Mouse (Mus musculus): ENCODE results near the gene Tgfbr2. TPM values are rescaled to one million over a fixed set of nuclear protein-coding genes. Genes with fewer than 3 reads are reported as not detected.

Gene Tgfbr2
- polyA plus RNA-seq, 1 experiment from 2014 or later = 10.3 TPM

GRCm38 (mm10) chr9:116145231-116145641 is 29.9 kb downstream of the Tgfbr2 start:
- Histone ChIP-seq H3K4me1 (replicated peaks) (peaks cover 13% of the 10 kb centered on the region; the same call in 1 of the 2 replicates), H3K9ac (no peak overlapping the region), H3K36me3 (no peaks in the 10 kb centered on the region), H3K27me3 (no peaks in the 10 kb centered on the region), H3K4me2 (no peak overlapping the region), H3K9me3 (no peaks in the 10 kb centered on the region), H3K27ac (replicated peaks) (no peak overlapping the region), H3K4me3 (no peak overlapping the region)
- ATAC-seq (ENCODE audit: low read depth) = no peak
- 68% methylated on average over 10 of the region's 10 CpGs for WGBS

GRCm38 (mm10) chr9:116140422-116140821 is 34.7 kb downstream of the Tgfbr2 start:
- 89% methylated on average over 6 of the region's 6 CpGs for WGBS
- no peaks in the 10 kb centered on the region for H3K27me3 ChIP-seq
- H3K9me3 ChIP-seq = no peaks in the 10 kb centered on the region
- peaks cover 32% of the 10 kb centered on the region for H3K4me1 ChIP-seq (replicated peaks)
- no peak overlapping the region for H3K4me3 ChIP-seq
- H3K27ac ChIP-seq (replicated peaks) = no peak overlapping the region
- H3K4me2 ChIP-seq = no peak overlapping the region
- ATAC-seq (ENCODE audit: low read depth) = no peak
- H3K9ac ChIP-seq = no peak overlapping the region
- H3K36me3 ChIP-seq = no peaks in the 10 kb centered on the region

- Histone ChIP-seq H3K36me3 (no peaks in the 10 kb centered on the region), H3K4me3 (no peak overlapping the region), H3K4me1 (replicated peaks) (peaks cover 32% of the 10 kb centered on the region), H3K4me2 (no peak overlapping the region), H3K27ac (replicated peaks) (peak overlapping the region; percentile 42; the same call in 1 of the 2 replicates), H3K27me3 (no peaks in the 10 kb centered on the region), H3K9ac (no peak overlapping the region), H3K9me3 (no peaks in the 10 kb centered on the region)
- 75% methylated on average over 7 of the region's 7 CpGs for WGBS
- no peak for ATAC-seq (ENCODE audit: low read depth)
Measured at GRCm38 (mm10) chr9:116139549-116139948, 35.6 kb downstream of the Tgfbr2 start.

- Histone ChIP-seq H3K27me3 (no peaks in the 10 kb centered on the region), H3K4me3 (no peak overlapping the region), H3K27ac (replicated peaks) (peak overlapping the region; percentile 42), H3K9me3 (no peaks in the 10 kb centered on the region), H3K9ac (no peak overlapping the region), H3K4me2 (no peak overlapping the region), H3K4me1 (replicated peaks) (peaks cover 32% of the 10 kb centered on the region), H3K36me3 (no peaks in the 10 kb centered on the region)
- 0 out of 2 replicates have a peak, but pooled peaks have one; percentile 47 for ATAC-seq (ENCODE audit: low read depth)
- WGBS = 41% methylated on average over 11 of the region's 11 CpGs
Measured at GRCm38 (mm10) chr9:116138595-116139134, 36.5 kb downstream of the Tgfbr2 start.

- no peak for ATAC-seq (ENCODE audit: low read depth)
- WGBS = 92% methylated on average over 3 of the region's 3 CpGs
- H3K4me1 ChIP-seq (replicated peaks) = peaks cover 32% of the 10 kb centered on the region
Measured at GRCm38 (mm10) chr9:116137645-116138044, 37.5 kb downstream of the Tgfbr2 start.

GRCm38 (mm10) chr9:116136811-116137210 is 38.3 kb downstream of the Tgfbr2 start:
- H3K27ac ChIP-seq (replicated peaks) = no peak overlapping the region
- no peak for ATAC-seq (ENCODE audit: low read depth)
- 66% methylated on average over 5 of the region's 5 CpGs for WGBS

More at GRCm38 (mm10) chr9:116137645-116138044, 37.5 kb downstream of the Tgfbr2 start:
- Histone ChIP-seq H3K36me3 (no peaks in the 10 kb centered on the region), H3K27me3 (no peaks in the 10 kb centered on the region), H3K27ac (replicated peaks) (no peak overlapping the region), H3K4me2 (no peak overlapping the region), H3K9ac (no peak overlapping the region), H3K4me3 (no peak overlapping the region), H3K9me3 (no peaks in the 10 kb centered on the region)

GRCm38 (mm10) chr9:116136146-116136545 is 39.0 kb downstream of the Tgfbr2 start:
- Histone ChIP-seq H3K4me1 (replicated peaks) (peaks cover 32% of the 10 kb centered on the region), H3K9me3 (no peaks in the 10 kb centered on the region), H3K4me2 (no peak overlapping the region), H3K27me3 (no peaks in the 10 kb centered on the region), H3K36me3 (no peaks in the 10 kb centered on the region), H3K27ac (replicated peaks) (no peak overlapping the region), H3K4me3 (no peak overlapping the region), H3K9ac (no peak overlapping the region)
- no peak for ATAC-seq (ENCODE audit: low read depth)
- WGBS = 75% methylated on average over 6 of the region's 6 CpGs

More at GRCm38 (mm10) chr9:116136811-116137210, 38.3 kb downstream of the Tgfbr2 start:
- no peak overlapping the region for H3K9ac ChIP-seq
- H3K4me2 ChIP-seq = no peak overlapping the region
- H3K9me3 ChIP-seq = no peaks in the 10 kb centered on the region
- H3K4me1 ChIP-seq (replicated peaks) = peaks cover 32% of the 10 kb centered on the region
- H3K36me3 ChIP-seq = no peaks in the 10 kb centered on the region
- H3K27me3 ChIP-seq = no peaks in the 10 kb centered on the region
- H3K4me3 ChIP-seq = no peak overlapping the region

- ATAC-seq (ENCODE audit: low read depth) = no peak
- Histone ChIP-seq H3K4me1 (replicated peaks) (peaks cover 32% of the 10 kb centered on the region), H3K9me3 (no peaks in the 10 kb centered on the region), H3K27ac (replicated peaks) (no peak overlapping the region), H3K4me3 (no peak overlapping the region), H3K36me3 (no peaks in the 10 kb centered on the region), H3K9ac (no peak overlapping the region), H3K4me2 (no peak overlapping the region), H3K27me3 (no peaks in the 10 kb centered on the region)
- WGBS = 90% methylated on average over 2 of the region's 2 CpGs
Measured at GRCm38 (mm10) chr9:116134488-116134887, 40.7 kb downstream of the Tgfbr2 start.

GRCm38 (mm10) chr9:116133312-116133980 is 41.7 kb downstream of the Tgfbr2 start:
- Histone ChIP-seq H3K27ac (replicated peaks) (no peak overlapping the region), H3K36me3 (no peaks in the 10 kb centered on the region)

GRCm38 (mm10) chr9:116128886-116129285 is 46.3 kb downstream of the Tgfbr2 start:
- 54% methylated on average over 3 of the region's 3 CpGs for WGBS
- Histone ChIP-seq H3K36me3 (no peaks in the 10 kb centered on the region), H3K27me3 (no peaks in the 10 kb centered on the region), H3K9ac (no peak overlapping the region), H3K4me2 (no peak overlapping the region), H3K27ac (replicated peaks) (no peak overlapping the region), H3K4me1 (replicated peaks) (peaks cover 11% of the 10 kb centered on the region; the same call in 1 of the 2 replicates), H3K4me3 (no peak overlapping the region), H3K9me3 (no peaks in the 10 kb centered on the region)
- ATAC-seq (ENCODE audit: low read depth) = no peak

More at GRCm38 (mm10) chr9:116133312-116133980, 41.7 kb downstream of the Tgfbr2 start:
- Histone ChIP-seq H3K9me3 (no peaks in the 10 kb centered on the region), H3K4me2 (no peak overlapping the region), H3K4me1 (replicated peaks) (peaks cover 21% of the 10 kb centered on the region), H3K4me3 (no peak overlapping the region), H3K9ac (no peak overlapping the region), H3K27me3 (no peaks in the 10 kb centered on the region)
- 79% methylated on average over 6 of the region's 6 CpGs for WGBS
- ATAC-seq (ENCODE audit: low read depth) = no peak

- ATAC-seq (ENCODE audit: low read depth) = no peak
- no peak overlapping the region for H3K4me2 ChIP-seq
- H3K27me3 ChIP-seq = no peaks in the 10 kb centered on the region
- no peak overlapping the region for H3K27ac ChIP-seq (replicated peaks)
- no peak overlapping the region for H3K9ac ChIP-seq
- WGBS = 79% methylated on average over 2 of the region's 2 CpGs
- peaks cover 11% of the 10 kb centered on the region; the same call in 1 of the 2 replicates for H3K4me1 ChIP-seq (replicated peaks)
- H3K4me3 ChIP-seq = no peak overlapping the region
- no peaks in the 10 kb centered on the region for H3K9me3 ChIP-seq
- no peaks in the 10 kb centered on the region for H3K36me3 ChIP-seq
Measured at GRCm38 (mm10) chr9:116128311-116128710, 46.8 kb downstream of the Tgfbr2 start.

- no peaks in the 10 kb centered on the region for H3K36me3 ChIP-seq
- peaks cover 11% of the 10 kb centered on the region; the same call in 1 of the 2 replicates for H3K4me1 ChIP-seq (replicated peaks)
- ATAC-seq (ENCODE audit: low read depth) = no peak
- no peaks in the 10 kb centered on the region for H3K27me3 ChIP-seq
- WGBS = 66% methylated on average over 4 of the region's 4 CpGs
- H3K4me3 ChIP-seq = no peak overlapping the region
- no peak overlapping the region for H3K9ac ChIP-seq
- no peak overlapping the region; the same call in 1 of the 2 replicates for H3K27ac ChIP-seq (replicated peaks)
- no peak overlapping the region for H3K4me2 ChIP-seq
- H3K9me3 ChIP-seq = no peaks in the 10 kb centered on the region
Measured at GRCm38 (mm10) chr9:116126494-116126893, 48.7 kb downstream of the Tgfbr2 start.

Measured in neural tube, embryonic 13.5 days (tissue).